Mouse (Mus musculus): ENCODE measurements around the gene Phex. TPM values are rescaled to one million over a fixed set of nuclear protein-coding genes. Genes with fewer than 3 reads are reported as not detected.

Phex gene
- polyA plus RNA-seq (2015; fragmentation: Nextera tagmentation; extraction: Ambion mirVana) = 0.18 and 0.51 TPM in 2 replicates

DNA sequence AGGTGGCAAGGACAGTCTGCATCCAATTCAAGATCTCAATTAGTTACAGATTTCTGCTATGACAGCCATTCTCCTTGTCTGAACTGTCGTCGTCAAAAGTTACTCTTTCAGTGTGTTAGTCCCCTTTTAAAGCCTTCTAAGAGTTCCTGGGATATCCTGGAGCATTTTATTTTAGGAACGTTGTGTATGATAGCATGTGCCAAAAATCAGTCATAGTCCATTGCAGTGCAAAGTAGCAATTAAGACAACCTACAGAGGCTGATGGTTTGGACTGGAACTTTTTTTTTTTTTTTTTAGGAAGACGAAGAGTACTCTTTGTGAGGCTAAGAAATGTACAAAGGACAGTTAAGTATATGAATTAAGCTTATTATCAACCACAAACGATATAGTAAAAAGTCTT lies at the start of gene Phex:
Gene Phex, minus strand, starts transcription at position 101 of the 400 bp plus-strand sequence.
- no peaks in the 10 kb centered on the region for H3K36me3 ChIP-seq
- no peak for ATAC-seq
- H3K27me3 ChIP-seq = no peaks in the 10 kb centered on the region
- H3K9ac ChIP-seq (replicated peaks) = no peak within 1 kb of the TSS
- H3K27ac ChIP-seq = no peak within 1 kb of the TSS
- H3K4me1 ChIP-seq (replicated peaks) = no peaks in the 10 kb centered on the region
- no peaks in the 10 kb centered on the region for H3K9me3 ChIP-seq
- H3K4me3 ChIP-seq (replicated peaks) = no peak within 1 kb of the TSS
- no peak within 1 kb of the TSS for H3K4me2 ChIP-seq (replicated peaks)
- 74% methylated on average over 5 of the region's 5 CpGs for WGBS

- no peaks in the 10 kb centered on the region for H3K27me3 ChIP-seq
- no peaks in the 10 kb centered on the region for H3K9me3 ChIP-seq
- peaks cover 15% of the 10 kb centered on the region for H3K36me3 ChIP-seq
- no peak overlapping the region for H3K27ac ChIP-seq
- 70% methylated on average over 3 of the region's 3 CpGs for WGBS
- H3K4me2 ChIP-seq (replicated peaks) = no peak overlapping the region
- no peak overlapping the region for H3K4me3 ChIP-seq (replicated peaks)
- no peaks in the 10 kb centered on the region for H3K4me1 ChIP-seq (replicated peaks)
- ATAC-seq = no peak
- H3K9ac ChIP-seq (replicated peaks) = no peak overlapping the region
Observed at GRCm38 (mm10) chrX:157462716-157463115, 47.6 kb upstream of the Phex start.

GRCm38 (mm10) chrX:157454430-157454829 lies 39.3 kb upstream of the Phex start:
- Histone ChIP-seq H3K4me2 (replicated peaks) (no peak overlapping the region), H3K27ac (no peak overlapping the region), H3K36me3 (peaks cover 5% of the 10 kb centered on the region; the same call in 1 of the 2 replicates), H3K4me1 (replicated peaks) (no peaks in the 10 kb centered on the region), H3K9me3 (no peaks in the 10 kb centered on the region), H3K9ac (replicated peaks) (no peak overlapping the region), H3K27me3 (no peaks in the 10 kb centered on the region), H3K4me3 (replicated peaks) (no peak overlapping the region)
- 55% methylated on average over 1 of the region's 1 CpGs for WGBS
- no peak for ATAC-seq

- WGBS = 81% methylated on average over 1 of the region's 1 CpGs
- Histone ChIP-seq H3K36me3 (no peaks in the 10 kb centered on the region), H3K4me3 (replicated peaks) (no peak overlapping the region), H3K27ac (no peak overlapping the region), H3K4me1 (replicated peaks) (no peaks in the 10 kb centered on the region), H3K4me2 (replicated peaks) (no peak overlapping the region), H3K9ac (replicated peaks) (no peak overlapping the region), H3K9me3 (no peaks in the 10 kb centered on the region), H3K27me3 (no peaks in the 10 kb centered on the region)
- no peak for ATAC-seq
Observed at GRCm38 (mm10) chrX:157449000-157449399, 33.9 kb upstream of the Phex start.

GRCm38 (mm10) chrX:157447431-157447830 lies 32.3 kb upstream of the Phex start:
- Histone ChIP-seq H3K27me3 (no peaks in the 10 kb centered on the region), H3K9me3 (no peaks in the 10 kb centered on the region), H3K4me1 (replicated peaks) (no peaks in the 10 kb centered on the region), H3K9ac (replicated peaks) (no peak overlapping the region), H3K27ac (no peak overlapping the region), H3K4me3 (replicated peaks) (no peak overlapping the region), H3K4me2 (replicated peaks) (no peak overlapping the region), H3K36me3 (no peaks in the 10 kb centered on the region)
- WGBS = 71% methylated on average over 6 of the region's 6 CpGs
- ATAC-seq = no peak

GRCm38 (mm10) chrX:157434768-157435167 lies 19.7 kb upstream of the Phex start:
- Histone ChIP-seq H3K9ac (replicated peaks) (no peak overlapping the region), H3K27ac (no peak overlapping the region), H3K27me3 (no peaks in the 10 kb centered on the region), H3K4me3 (replicated peaks) (no peak overlapping the region), H3K4me1 (replicated peaks) (no peaks in the 10 kb centered on the region), H3K36me3 (no peaks in the 10 kb centered on the region), H3K9me3 (no peaks in the 10 kb centered on the region), H3K4me2 (replicated peaks) (no peak overlapping the region)
- WGBS = 70% methylated on average over 1 of the region's 1 CpGs
- no peak for ATAC-seq

DNA sequence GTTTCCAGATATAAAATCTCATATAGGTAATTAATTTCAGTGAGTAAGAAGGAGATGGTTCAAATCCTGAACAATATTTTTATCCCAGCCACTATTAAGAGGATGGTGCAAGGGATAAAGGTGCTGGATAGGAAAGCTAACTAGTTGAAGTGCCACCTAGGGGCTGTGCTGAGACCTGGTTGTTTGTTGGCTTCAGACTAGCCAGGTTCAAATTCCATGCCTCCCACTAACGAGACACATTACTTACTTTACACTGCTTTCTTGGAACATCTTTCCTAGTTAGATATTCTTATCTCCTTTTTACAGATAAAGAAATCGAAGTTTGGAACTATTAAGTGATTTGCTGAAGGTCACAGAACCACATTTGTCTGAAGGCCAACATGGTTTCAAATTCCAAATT lies 4.3 kb upstream of the Phex start:
- no peak for ATAC-seq
- H3K9ac ChIP-seq (replicated peaks) = no peak overlapping the region

DNA sequence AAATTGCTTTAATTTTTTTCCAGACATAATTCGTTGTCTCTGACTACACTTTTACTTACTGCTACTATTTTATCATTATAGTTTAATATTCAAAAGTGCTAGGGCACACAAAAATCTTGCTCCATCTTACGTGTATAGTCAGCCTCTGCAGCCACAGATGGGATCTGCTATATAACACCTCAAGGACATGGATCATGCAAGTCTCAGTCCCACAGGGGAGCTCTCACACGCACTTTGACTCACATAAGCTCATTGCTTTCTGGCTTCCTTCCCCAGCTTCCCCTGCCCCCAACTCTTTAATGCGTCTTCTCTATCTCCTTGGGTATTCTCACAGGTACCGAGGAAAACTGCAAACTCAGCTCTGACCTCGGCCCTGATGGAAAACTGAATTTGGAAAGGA lies 10.2 kb downstream of the Phex start:
- H3K36me3 ChIP-seq = no peaks in the 10 kb centered on the region
- no peaks in the 10 kb centered on the region for H3K9me3 ChIP-seq
- no peaks in the 10 kb centered on the region for H3K27me3 ChIP-seq
- no peak overlapping the region for H3K4me2 ChIP-seq (replicated peaks)
- no peak for ATAC-seq
- no peak overlapping the region for H3K9ac ChIP-seq (replicated peaks)
- no peak overlapping the region for H3K27ac ChIP-seq
- no peaks in the 10 kb centered on the region for H3K4me1 ChIP-seq (replicated peaks)
- no peak overlapping the region for H3K4me3 ChIP-seq (replicated peaks)
- WGBS = 77% methylated on average over 6 of the region's 6 CpGs

More for the DNA sequence above, 4.3 kb upstream of the Phex start:
- Histone ChIP-seq H3K4me1 (replicated peaks) (no peaks in the 10 kb centered on the region), H3K36me3 (no peaks in the 10 kb centered on the region), H3K27ac (no peak overlapping the region), H3K27me3 (no peaks in the 10 kb centered on the region), H3K4me3 (replicated peaks) (no peak overlapping the region), H3K9me3 (no peaks in the 10 kb centered on the region), H3K4me2 (replicated peaks) (no peak overlapping the region)
- WGBS = 60% methylated on average over 2 of the region's 2 CpGs

DNA sequence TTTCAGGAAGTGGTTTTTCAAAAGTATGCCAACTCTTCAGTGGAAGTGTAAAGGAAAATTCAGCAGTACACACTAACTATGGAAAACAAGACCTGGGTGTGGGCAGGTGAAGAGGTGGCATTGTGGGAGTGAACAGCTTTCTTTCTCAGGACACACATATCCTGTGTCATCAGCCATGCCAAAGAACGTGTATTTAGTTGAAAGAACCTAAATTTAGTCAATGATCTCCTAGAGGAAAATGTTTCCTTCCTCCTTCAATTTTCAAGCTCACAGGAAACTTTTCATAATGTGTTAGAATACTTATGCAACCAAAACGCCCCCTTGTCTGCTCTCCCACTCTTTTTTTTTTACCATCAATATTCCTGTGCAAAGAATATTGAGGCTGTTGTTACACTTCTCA lies 23.9 kb downstream of the Phex start:
- Histone ChIP-seq H3K4me3 (replicated peaks) (no peak overlapping the region), H3K4me2 (replicated peaks) (no peak overlapping the region), H3K9ac (replicated peaks) (no peak overlapping the region), H3K36me3 (no peaks in the 10 kb centered on the region), H3K27me3 (no peaks in the 10 kb centered on the region), H3K4me1 (replicated peaks) (no peaks in the 10 kb centered on the region), H3K9me3 (no peaks in the 10 kb centered on the region), H3K27ac (no peak overlapping the region)
- ATAC-seq = no peak
- WGBS = 64% methylated on average over 2 of the region's 2 CpGs

GRCm38 (mm10) chrX:157390102-157390501 lies 25.0 kb downstream of the Phex start:
- 82% methylated on average over 6 of the region's 6 CpGs for WGBS
- Histone ChIP-seq H3K9ac (replicated peaks) (no peak overlapping the region), H3K4me1 (replicated peaks) (no peaks in the 10 kb centered on the region), H3K4me3 (replicated peaks) (no peak overlapping the region), H3K36me3 (no peaks in the 10 kb centered on the region), H3K4me2 (replicated peaks) (no peak overlapping the region), H3K27ac (no peak overlapping the region), H3K9me3 (no peaks in the 10 kb centered on the region), H3K27me3 (no peaks in the 10 kb centered on the region)
- no peak for ATAC-seq

GRCm38 (mm10) chrX:157388419-157388818 lies 26.7 kb downstream of the Phex start:
- no peaks in the 10 kb centered on the region for H3K27me3 ChIP-seq
- no peak overlapping the region for H3K9ac ChIP-seq (replicated peaks)
- H3K4me1 ChIP-seq (replicated peaks) = no peaks in the 10 kb centered on the region
- H3K9me3 ChIP-seq = no peaks in the 10 kb centered on the region
- no peak overlapping the region for H3K27ac ChIP-seq
- no peak overlapping the region for H3K4me3 ChIP-seq (replicated peaks)
- no peak for ATAC-seq
- WGBS = 88% methylated on average over 3 of the region's 3 CpGs
- H3K4me2 ChIP-seq (replicated peaks) = no peak overlapping the region
- no peaks in the 10 kb centered on the region for H3K36me3 ChIP-seq

DNA sequence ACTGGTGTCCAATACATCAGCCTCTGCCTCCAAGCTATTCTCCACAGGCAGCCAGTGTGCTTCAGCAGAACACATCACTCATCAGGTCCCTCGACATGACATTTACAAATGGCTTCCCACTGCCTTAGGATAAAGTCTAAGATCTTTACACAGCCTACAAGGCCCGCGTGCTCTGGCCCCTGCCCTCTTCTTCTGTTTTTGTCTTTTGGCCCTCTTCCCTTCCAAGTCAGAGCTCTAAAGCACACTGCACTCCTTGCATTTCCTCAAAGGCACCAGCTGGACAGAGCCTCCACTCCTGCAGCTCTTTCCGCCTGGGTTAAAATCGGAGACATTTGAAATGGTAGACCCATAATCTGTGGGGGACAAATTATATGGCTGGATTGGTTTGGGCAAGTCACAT lies 28.1 kb downstream of the Phex start:
- ATAC-seq = no peak
- Histone ChIP-seq H3K9me3 (no peaks in the 10 kb centered on the region), H3K4me3 (replicated peaks) (no peak overlapping the region), H3K4me1 (replicated peaks) (no peaks in the 10 kb centered on the region), H3K27me3 (no peaks in the 10 kb centered on the region), H3K4me2 (replicated peaks) (no peak overlapping the region), H3K9ac (replicated peaks) (no peak overlapping the region), H3K36me3 (no peaks in the 10 kb centered on the region), H3K27ac (no peak overlapping the region)
- whole genome bisulfite sequencing = 86% methylated on average over 5 of the region's 5 CpGs

- no peaks in the 10 kb centered on the region for H3K9me3 ChIP-seq
- no peak overlapping the region for H3K27ac ChIP-seq
- H3K4me3 ChIP-seq (replicated peaks) = no peak overlapping the region
- no peaks in the 10 kb centered on the region for H3K4me1 ChIP-seq (replicated peaks)
- H3K36me3 ChIP-seq = no peaks in the 10 kb centered on the region
- no peak overlapping the region for H3K4me2 ChIP-seq (replicated peaks)
- no peak overlapping the region for H3K9ac ChIP-seq (replicated peaks)
- H3K27me3 ChIP-seq = no peaks in the 10 kb centered on the region
- whole genome bisulfite sequencing = 52% methylated on average over 10 of the region's 10 CpGs
- ATAC-seq = no peak
Observed at GRCm38 (mm10) chrX:157378822-157379221, 36.3 kb downstream of the Phex start.
